Mouse (Mus musculus): ENCODE results near the gene Gdf2. TPM values are rescaled to one million over a fixed set of nuclear protein-coding genes. Genes with fewer than 3 reads are reported as not detected.

The Gdf2 gene
- total and polyA plus RNA-seq, 3 experiments: not detected

DNA sequence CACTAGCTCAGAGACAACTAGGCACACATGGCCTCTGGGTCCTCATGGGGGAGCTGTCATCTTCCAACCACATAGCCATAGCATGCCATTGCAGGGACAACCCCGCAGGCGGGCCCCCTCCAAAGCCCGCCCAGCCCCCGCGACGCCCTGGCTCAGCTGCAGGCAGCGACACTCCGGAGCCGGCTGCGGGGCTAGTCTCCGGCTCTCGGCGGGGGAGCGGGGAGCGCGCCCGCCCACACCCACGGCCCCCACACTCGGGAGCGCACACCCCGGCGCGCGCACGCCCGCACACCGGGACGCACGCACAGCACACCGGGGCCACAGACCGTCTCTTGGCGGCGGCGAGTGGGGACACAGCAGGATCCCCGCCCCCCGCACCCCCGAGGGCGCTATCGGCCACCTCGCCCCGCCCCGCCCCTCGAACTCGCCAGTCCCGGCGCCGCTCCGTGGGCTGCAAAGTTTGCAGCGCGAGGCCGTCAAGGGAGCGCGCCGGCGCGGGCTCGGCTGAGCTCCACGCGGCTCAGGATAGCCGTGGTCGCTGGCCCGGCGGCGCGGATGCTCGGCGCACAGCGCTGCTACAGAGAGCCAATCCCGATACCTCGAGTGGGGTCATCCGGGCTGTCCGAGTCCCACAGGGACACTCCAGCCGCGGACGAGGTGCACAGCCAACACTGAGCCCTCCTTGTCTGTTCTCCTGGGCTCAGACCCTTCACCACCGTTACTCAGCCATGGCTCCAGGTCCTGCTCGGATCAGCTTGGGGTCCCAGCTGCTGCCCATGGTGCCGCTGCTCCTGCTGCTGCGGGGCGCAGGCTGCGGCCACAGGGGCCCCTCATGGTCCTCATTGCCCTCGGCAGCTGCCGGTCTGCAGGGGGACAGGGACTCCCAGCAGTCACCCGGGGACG is 17.4 kb upstream of the Gdf2 start, which contains the start of gene Gdf10:
Gdf10 (plus strand) TSS at position 420 of the 903 bp plus-strand sequence.
- Histone ChIP-seq H3K27ac (ENCODE audit: insufficient read depth, low read depth) (no peak within 1 kb of the TSS), H3K27me3 (replicated peaks) (no peaks in the 10 kb centered on the region), H3K4me1 (ENCODE audit: control insufficient read depth in 1 of 2, insufficient read depth in 2 of 2) (peaks cover 0 to 7% of the 10 kb centered on the region in 2 experiments; a peak in 2 of 4 replicates), H3K4me2 (ENCODE audit: insufficient read depth, low read depth, poor library complexity, severe bottlenecking) (no peak within 1 kb of the TSS), H3K9ac (ENCODE audit: insufficient read depth, low read depth) (no peak within 1 kb of the TSS), H3K79me2 (replicated peaks; ENCODE audit: control insufficient read depth, extremely low read depth, insufficient read depth, poor library complexity, severe bottlenecking) (no peaks in the 10 kb centered on the region), H3K4me3 (replicated peaks in 1 of 3; ENCODE audit: low read depth in 2 of 3, low read length in 2 of 3, poor library complexity in 1 of 3) (no peak within 1 kb of the TSS), H3K9me3 (replicated peaks; ENCODE audit: low read length) (no peaks in the 10 kb centered on the region), H3K36me3 (replicated peaks in 1 of 2; ENCODE audit: control insufficient read depth in 1 of 2, insufficient read depth in 1 of 2, low read length in 1 of 2) (no peaks in the 10 kb centered on the region)
- dilution Hi-C loops (cut with MboI; ENCODE audit: extremely low pct_ligation_motif_present, extremely low pct_unique_long_range_greater_than_20kb, low sequenced_read_pairs) (no loop called here), in situ Hi-C loops (cut with MboI; ENCODE audit: low pct_ligation_motif_present, low pct_unique_long_range_greater_than_20kb, low sequenced_read_pairs) (no loop called here)
- no peak for TF ChIP-seq ELF1 (IDR thresholded peaks at IDR 0.05; ENCODE audit: low read depth, low read length)
- no peak for TF ChIP-seq ZKSCAN1 (IDR thresholded peaks at IDR 0.05; ENCODE audit: borderline replicate concordance, low read depth, low read length)
- TF ChIP-seq POLR2A (IDR thresholded peaks at IDR 0.05; ENCODE audit: low read depth, low read length): no peak
- no peak for TF ChIP-seq NELFE (IDR thresholded peaks at IDR 0.05; ENCODE audit: low read depth, low read length)
- TF ChIP-seq CHD1 (IDR thresholded peaks at IDR 0.05; ENCODE audit: low read depth, low read length): no peak
- no peak for TF ChIP-seq SMC3 (IDR thresholded peaks at IDR 0.05; ENCODE audit: low read depth, low read length)
- TF ChIP-seq UBTF (IDR thresholded peaks at IDR 0.05; ENCODE audit: low read depth, low read length): no peak
- no peak for TF ChIP-seq ZC3H11A (IDR thresholded peaks at IDR 0.05; ENCODE audit: low read depth, low read length)
- no peak for TF ChIP-seq POLR2AphosphoS2 (IDR thresholded peaks at IDR 0.05; ENCODE audit: low read depth, low read length)
- no peak for TF ChIP-seq JUND (conservative IDR thresholded peaks at IDR 0.05; ENCODE audit: low read depth, low read length)
- no peak for TF ChIP-seq GABPA (IDR thresholded peaks at IDR 0.05; ENCODE audit: insufficient replicate concordance, low read depth, low read length)
- TF ChIP-seq USF1 (IDR thresholded peaks at IDR 0.05; ENCODE audit: low read depth, low read length): no peak
- no peak for TF ChIP-seq MAX (IDR thresholded peaks at IDR 0.05; ENCODE audit: low read length)
- TF ChIP-seq CTCF (conservative IDR thresholded peaks at IDR 0.05 in 1 of 2, IDR thresholded peaks at IDR 0.05 in 1 of 2; ENCODE audit: low read depth in 2 of 2, low read length in 2 of 2): no peak
- TF ChIP-seq MXI1 (IDR thresholded peaks at IDR 0.05; ENCODE audit: low read depth, low read length): no peak
- no peak for TF ChIP-seq MAZ (IDR thresholded peaks at IDR 0.05; ENCODE audit: low read depth, low read length)
- no peak for TF ChIP-seq NRF1 (IDR thresholded peaks at IDR 0.05; ENCODE audit: low read depth, low read length)
- no peak for TF ChIP-seq PAX5 (IDR thresholded peaks at IDR 0.05; ENCODE audit: low read length)
- TF ChIP-seq SIN3A (IDR thresholded peaks at IDR 0.05; ENCODE audit: low read length): no peak
- no peak for DNase-seq (ENCODE audit: extremely low read depth)

DNA sequence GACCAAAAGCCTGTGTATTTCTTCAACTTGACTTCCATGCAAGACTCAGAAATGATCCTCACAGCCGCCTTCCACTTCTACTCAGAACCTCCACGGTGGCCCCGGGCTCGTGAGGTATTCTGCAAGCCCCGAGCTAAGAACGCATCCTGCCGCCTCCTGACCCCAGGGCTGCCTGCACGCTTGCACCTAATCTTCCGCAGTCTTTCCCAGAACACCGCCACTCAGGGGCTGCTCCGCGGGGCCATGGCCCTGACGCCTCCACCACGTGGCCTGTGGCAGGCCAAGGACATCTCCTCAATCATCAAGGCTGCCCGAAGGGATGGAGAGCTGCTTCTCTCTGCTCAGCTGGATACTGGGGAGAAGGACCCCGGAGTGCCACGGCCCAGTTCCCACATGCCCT is 9.0 kb upstream of the Gdf2 start:
- Histone ChIP-seq H3K36me3 (replicated peaks in 1 of 2; ENCODE audit: control insufficient read depth in 1 of 2, insufficient read depth in 1 of 2, low read length in 1 of 2) (no peaks in the 10 kb centered on the region), H3K27me3 (replicated peaks) (peaks cover 4% of the 10 kb centered on the region), H3K4me1 (ENCODE audit: control insufficient read depth in 1 of 2, insufficient read depth in 2 of 2) (peaks cover 0 to 14% of the 10 kb centered on the region in 2 experiments; a peak in 2 of 4 replicates), H3K9me3 (replicated peaks; ENCODE audit: low read length) (no peaks in the 10 kb centered on the region), H3K4me3 (replicated peaks in 1 of 3; ENCODE audit: low read depth in 2 of 3, low read length in 2 of 3, poor library complexity in 1 of 3) (no peak overlapping the region), H3K27ac (ENCODE audit: insufficient read depth, low read depth) (no peak overlapping the region), H3K79me2 (replicated peaks; ENCODE audit: control insufficient read depth, extremely low read depth, insufficient read depth, poor library complexity, severe bottlenecking) (no peaks in the 10 kb centered on the region), H3K4me2 (ENCODE audit: insufficient read depth, low read depth, poor library complexity, severe bottlenecking) (no peak overlapping the region), H3K9ac (ENCODE audit: insufficient read depth, low read depth) (no peak overlapping the region)
- no peak for DNase-seq (ENCODE audit: extremely low read depth)
- TF ChIP-seq GABPA (IDR thresholded peaks at IDR 0.05; ENCODE audit: insufficient replicate concordance, low read depth, low read length) (no peak), CTCF (conservative IDR thresholded peaks at IDR 0.05 in 1 of 2, IDR thresholded peaks at IDR 0.05 in 1 of 2; ENCODE audit: low read depth in 2 of 2, low read length in 2 of 2) (no peak), TCF12 (IDR thresholded peaks at IDR 0.05; ENCODE audit: low read depth, low read length) (no peak), POLR2A (IDR thresholded peaks at IDR 0.05; ENCODE audit: low read depth, low read length) (no peak), POLR2AphosphoS2 (IDR thresholded peaks at IDR 0.05; ENCODE audit: low read depth, low read length) (no peak), NELFE (IDR thresholded peaks at IDR 0.05; ENCODE audit: low read depth, low read length) (no peak), ZC3H11A (IDR thresholded peaks at IDR 0.05; ENCODE audit: low read depth, low read length) (no peak), E2F4 (IDR thresholded peaks at IDR 0.05; ENCODE audit: insufficient replicate concordance, low read depth, low read length) (no peak), USF1 (IDR thresholded peaks at IDR 0.05; ENCODE audit: low read depth, low read length) (no peak), BHLHE40 (IDR thresholded peaks at IDR 0.05; ENCODE audit: low read depth, low read length) (no peak)
- dilution Hi-C loops (cut with MboI; ENCODE audit: extremely low pct_ligation_motif_present, extremely low pct_unique_long_range_greater_than_20kb, low sequenced_read_pairs): no loop called here
- in situ Hi-C loops (cut with MboI; ENCODE audit: low pct_ligation_motif_present, low pct_unique_long_range_greater_than_20kb, low sequenced_read_pairs): loop anchor here (10.0 kb wide), 1 partner anchor 257 kb away; no protein-coding TSS in a partner anchor

All from CH12.LX (cell line).